Mouse (Mus musculus) myocyte (in vitro differentiated cells): ENCODE results near the gene Acot11. TPM values are rescaled to one million over a fixed set of nuclear protein-coding genes. Genes with fewer than 3 reads are reported as not detected.

Source experiments
- H3K27me3 ChIP-seq: one replicate; pipeline ENCODE4 v1.6.1; 2011; ENCODE audit not compliant: control insufficient read depth, insufficient read depth, insufficient read length
- H3K36me3 ChIP-seq: one replicate; pipeline ENCODE4 v1.6.1; 2011; ENCODE audit not compliant: control insufficient read depth, insufficient read depth
- H3K4me2 ChIP-seq: one replicate; pipeline ENCODE4 v1.6.1; 2011; ENCODE audit warnings: low read depth, control low read depth
- H3K4me3 ChIP-seq: one replicate; pipeline ENCODE4 v1.5.1; 2011; ENCODE audit warnings: mild to moderate bottlenecking, control low read depth, moderate library complexity
- H3K79me2 ChIP-seq: one replicate; pipeline ENCODE4 v1.6.1; 2011; ENCODE audit not compliant: control insufficient read depth, insufficient read depth
- H3ac ChIP-seq: one replicate; pipeline ENCODE4 v1.6.1; 2011; ENCODE audit not compliant: control insufficient read depth, insufficient read length
- CEBPB ChIP-seq: IDR thresholded peaks from 2 replicates; pipeline ENCODE4 v1.6.1; 2011; ENCODE audit warnings: mild to moderate bottlenecking, moderate library complexity; ENCODE audit not compliant: poor library complexity, insufficient read depth, severe bottlenecking
- E2F4 ChIP-seq: IDR thresholded peaks from one replicate; pipeline ENCODE4 v1.6.1; 2011; ENCODE audit warnings: mild to moderate bottlenecking, control low read depth, moderate library complexity; ENCODE audit not compliant: insufficient read depth
- MAX ChIP-seq: IDR thresholded peaks from one replicate; pipeline ENCODE4 v1.6.1; 2011; ENCODE audit warnings: low read depth, mild to moderate bottlenecking, control low read depth
- MYOD1 ChIP-seq, 3 experiments: IDR thresholded peaks; one replicate each; pipeline ENCODE4 v1.6.1; 2011; ENCODE audit warnings: control low read depth in 2 of 3, low read depth in 2 of 3, mild to moderate bottlenecking in 2 of 3, moderate library complexity in 1 of 3; ENCODE audit not compliant: insufficient read length in 2 of 3, control insufficient read depth in 1 of 3
- MYOG ChIP-seq, 3 experiments: IDR thresholded peaks; one replicate each; pipeline ENCODE4 v1.6.1; 2011; ENCODE audit warnings: control low read depth in 2 of 3, low read depth in 2 of 3, mild to moderate bottlenecking in 2 of 3; ENCODE audit not compliant: insufficient read length in 2 of 3, control insufficient read depth in 1 of 3, insufficient read depth in 1 of 3
- POLR2A ChIP-seq: IDR thresholded peaks from one replicate; pipeline ENCODE4 v1.6.1; 2011; ENCODE audit warnings: low read depth, mild to moderate bottlenecking, control low read depth, moderate library complexity; ENCODE audit not compliant: insufficient read length
- POLR2AphosphoS2 ChIP-seq: IDR thresholded peaks from one replicate; pipeline ENCODE4 v1.6.1; 2011; ENCODE audit warnings: low read depth, control low read depth; ENCODE audit not compliant: insufficient read length
- REST ChIP-seq: IDR thresholded peaks from one replicate; pipeline ENCODE4 v1.6.1; 2011; ENCODE audit warnings: mild to moderate bottlenecking, control low read depth, moderate library complexity; ENCODE audit not compliant: insufficient read depth, insufficient read length
- SRF ChIP-seq: IDR thresholded peaks from one replicate; pipeline ENCODE4 v1.6.1; 2011; ENCODE audit warnings: low read depth; ENCODE audit not compliant: control insufficient read depth, insufficient read length
- TCF12 ChIP-seq: IDR thresholded peaks from one replicate; pipeline ENCODE4 v1.6.1; 2011; ENCODE audit warnings: mild to moderate bottlenecking, control low read depth; ENCODE audit not compliant: poor library complexity, insufficient read depth, severe bottlenecking
- TCF3 ChIP-seq: IDR thresholded peaks from one replicate; pipeline ENCODE4 v1.6.1; 2011; ENCODE audit warnings: low read depth, control low read depth; ENCODE audit not compliant: insufficient read length
- USF1 ChIP-seq: IDR thresholded peaks from one replicate; pipeline ENCODE4 v1.6.1; 2011; ENCODE audit warnings: low read depth, mild to moderate bottlenecking, control low read depth, moderate library complexity
- polyA plus RNA-seq: library from polyadenylated mRNA; unstranded; fragments of >200 nt; fragmentation: generic; extraction: Trizol; gene quantifications from one replicate; pipeline ENCODE4 v1.2.1, GENCODE M21; 2012; ENCODE audit warnings: missing spikeins

The Acot11 gene
- polyA plus RNA-seq, result 1.9 TPM

DNA sequence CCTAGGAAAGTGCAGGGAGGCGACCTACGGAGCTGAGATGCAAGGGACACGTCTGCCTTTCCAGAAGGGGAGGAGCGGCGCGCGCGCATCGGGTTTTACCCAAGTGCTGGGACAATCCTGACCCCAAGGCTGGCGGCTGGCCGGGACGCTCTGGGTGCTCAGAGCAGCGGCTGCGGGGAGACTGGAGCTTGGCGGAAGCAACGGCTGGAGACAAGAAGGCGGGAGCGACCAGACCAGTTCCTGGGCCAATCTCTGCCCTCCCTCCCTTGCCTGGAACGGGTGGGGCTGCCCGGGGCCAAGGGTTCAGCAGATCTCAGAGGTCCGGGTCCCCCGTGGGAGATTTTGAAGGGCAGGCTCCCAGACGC, at the start of gene Acot11:
TSS of gene Acot11 (minus strand) at position 89 of the 365 bp plus-strand sequence.
- no peak within 1 kb of the TSS for H3K4me2 ChIP-seq

DNA sequence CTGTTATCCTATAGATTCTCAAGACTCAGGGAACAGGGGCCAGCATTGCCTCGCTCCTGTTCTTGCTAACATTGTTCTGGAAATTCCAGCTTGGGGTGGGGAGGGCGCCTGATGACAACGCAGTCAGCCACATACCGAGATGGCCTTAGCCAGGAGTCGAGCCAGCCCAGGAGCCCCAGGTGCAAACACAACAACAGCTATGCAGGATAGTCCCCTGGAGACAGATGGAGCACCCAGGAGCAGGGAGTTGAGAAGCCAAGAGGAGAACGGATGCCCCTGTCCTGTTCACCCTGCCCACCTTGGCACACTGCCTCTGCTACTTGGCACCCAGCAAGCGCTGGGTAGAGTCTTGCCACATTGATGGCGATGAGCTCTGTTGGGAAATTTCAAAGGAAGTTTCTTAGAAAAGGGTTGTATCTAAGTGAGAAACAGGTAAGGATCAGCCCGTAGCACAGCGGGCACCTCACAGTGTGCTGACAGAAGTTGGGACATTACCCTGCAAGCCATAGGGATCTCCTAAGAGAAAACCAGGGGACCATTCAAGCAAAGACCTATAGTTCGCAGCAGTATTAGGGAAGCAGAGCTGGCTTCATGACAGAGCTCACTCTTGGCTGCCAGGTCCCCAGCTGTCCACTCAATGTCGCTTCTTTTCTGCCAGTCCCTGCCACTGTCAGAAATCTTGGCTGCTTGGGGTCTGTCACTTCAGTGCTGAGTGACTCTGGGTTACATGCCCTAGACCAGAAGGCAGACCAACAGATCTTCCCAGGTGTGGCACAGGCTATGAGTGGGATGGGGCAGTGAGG, 43.7 kb upstream of the Acot11 start:
- Histone ChIP-seq H3ac (no peak overlapping the region), H3K4me2 (peak overlapping the region; percentile 65), H3K27me3 (no peaks in the 10 kb centered on the region), H3K36me3 (no peaks in the 10 kb centered on the region), H3K79me2 (no peaks in the 10 kb centered on the region), H3K4me3 (no peak overlapping the region)
- TF ChIP-seq MYOG (IDR thresholded peaks at IDR 0.05; ENCODE audit: control insufficient read depth in 1 of 3, insufficient read depth in 1 of 3, insufficient read length in 2 of 3, low read depth in 2 of 3), result peak in 2 of 3 experiments; percentile 15 to 29
- TF ChIP-seq E2F4, result no peak
- TF ChIP-seq MYOD1 (IDR thresholded peaks at IDR 0.05; ENCODE audit: control insufficient read depth in 1 of 3, insufficient read length in 2 of 3, low read depth in 2 of 3), result peak in 1 of 3 experiments; percentile 25

More for the DNA sequence above, at the start of gene Acot11:
- H3K27me3 ChIP-seq, result no peaks in the 10 kb centered on the region
- H3K36me3 ChIP-seq, result no peaks in the 10 kb centered on the region
- H3K79me2 ChIP-seq, result no peaks in the 10 kb centered on the region
- no peak within 1 kb of the TSS for H3ac ChIP-seq
- TF ChIP-seq TCF3 (no peak), MYOG (IDR thresholded peaks at IDR 0.05; ENCODE audit: control insufficient read depth in 1 of 3, insufficient read depth in 1 of 3, insufficient read length in 2 of 3, low read depth in 2 of 3) (no peak), MAX (no peak), TCF12 (no peak), CEBPB (no peak), POLR2A (no peak), POLR2AphosphoS2 (no peak), USF1 (no peak), MYOD1 (IDR thresholded peaks at IDR 0.05; ENCODE audit: control insufficient read depth in 1 of 3, insufficient read length in 2 of 3, low read depth in 2 of 3) (no peak), E2F4 (no peak), REST (no peak), SRF (no peak)
- no peak within 1 kb of the TSS for H3K4me3 ChIP-seq

DNA sequence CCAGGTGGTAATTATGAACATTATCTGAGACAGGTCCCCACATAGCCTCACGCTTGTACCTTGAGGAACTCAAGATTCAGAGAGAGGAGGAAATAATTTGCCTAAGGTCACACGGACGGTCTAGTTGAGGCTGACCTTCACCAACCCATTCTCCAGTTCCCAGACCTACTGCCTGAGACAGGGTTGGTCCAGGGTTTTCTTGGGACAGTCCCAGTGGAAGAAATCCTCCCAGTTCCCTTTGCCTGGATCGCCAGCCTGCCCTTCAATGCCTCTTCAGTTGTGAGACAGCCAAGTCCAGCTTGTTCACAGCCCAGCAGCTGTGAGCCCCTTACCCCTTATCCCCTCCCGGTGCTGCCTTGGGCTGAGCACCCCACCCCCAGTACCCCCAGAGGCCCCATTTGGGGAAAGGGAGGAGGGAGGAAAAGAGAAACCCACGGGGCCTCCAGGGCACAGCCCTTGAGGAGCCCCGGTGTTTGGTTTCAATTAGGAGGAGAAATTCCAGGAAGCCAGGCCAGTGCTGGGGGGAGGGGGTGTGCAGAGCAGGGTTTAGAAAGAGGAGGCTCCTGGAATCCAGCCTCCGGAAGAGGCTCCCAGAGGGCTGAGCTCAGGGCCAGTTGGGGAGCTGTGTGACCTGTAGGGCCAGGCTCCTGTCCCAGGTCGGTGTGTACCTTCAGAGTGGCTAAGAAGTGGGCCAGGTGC, 42.9 kb upstream of the Acot11 start:
- Histone ChIP-seq H3K4me3 (no peak overlapping the region), H3K36me3 (no peaks in the 10 kb centered on the region), H3K4me2 (peak overlapping the region; percentile 65), H3K79me2 (no peaks in the 10 kb centered on the region), H3K27me3 (no peaks in the 10 kb centered on the region), H3ac (no peak overlapping the region)
- TF ChIP-seq REST (no peak), CEBPB (no peak), USF1 (no peak), TCF3 (no peak), MYOG (IDR thresholded peaks at IDR 0.05; ENCODE audit: control insufficient read depth in 1 of 3, insufficient read depth in 1 of 3, insufficient read length in 2 of 3, low read depth in 2 of 3) (no peak)

DNA sequence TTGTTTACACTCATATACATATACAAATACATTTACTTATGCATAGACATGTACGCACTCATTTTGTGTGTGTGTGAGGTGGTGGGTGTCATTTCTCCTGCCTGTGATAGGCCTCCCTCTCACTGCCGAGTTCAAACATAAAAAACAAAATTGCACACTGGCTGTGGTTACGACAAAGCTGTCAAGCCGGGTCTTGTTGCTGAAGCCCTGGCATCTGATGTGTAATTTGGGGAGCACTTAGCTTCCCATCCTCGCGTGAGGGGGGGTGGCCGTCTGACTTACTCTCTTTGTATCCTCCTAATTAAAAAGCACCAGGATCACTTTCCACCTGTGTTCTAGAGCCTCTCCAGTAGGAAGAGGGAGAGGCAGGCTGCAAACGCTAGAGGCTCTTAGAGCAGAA, 37.8 kb upstream of the Acot11 start:
- Histone ChIP-seq H3K27me3 (no peaks in the 10 kb centered on the region), H3K36me3 (no peaks in the 10 kb centered on the region), H3ac (no peak overlapping the region), H3K4me3 (no peak overlapping the region), H3K79me2 (no peaks in the 10 kb centered on the region), H3K4me2 (no peak overlapping the region)
- TF ChIP-seq REST, result no peak
- TF ChIP-seq POLR2A, result no peak

DNA sequence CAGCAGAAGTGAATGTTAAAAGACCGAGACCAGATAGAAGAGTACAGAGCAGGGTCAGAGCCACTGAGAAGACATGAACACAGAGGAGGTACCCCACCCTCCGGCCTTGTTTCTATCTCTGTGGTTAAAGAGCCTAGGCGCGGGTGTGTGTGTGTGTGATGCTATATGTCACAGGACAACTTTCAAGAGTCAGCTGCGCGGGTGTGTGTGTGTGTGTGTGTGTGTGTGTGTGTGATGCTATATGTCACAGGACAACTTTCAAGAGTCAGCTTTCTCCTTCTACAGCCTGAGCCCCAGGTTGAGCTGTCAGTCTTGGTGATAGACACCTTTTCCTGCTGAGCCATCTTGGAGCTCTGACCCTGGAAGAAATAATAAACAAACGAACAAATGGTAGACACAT, 37.1 kb upstream of the Acot11 start:
- H3K27me3 ChIP-seq, result no peaks in the 10 kb centered on the region
- H3K79me2 ChIP-seq, result no peaks in the 10 kb centered on the region
- no peaks in the 10 kb centered on the region for H3K36me3 ChIP-seq
- H3K4me2 ChIP-seq, result no peak overlapping the region
- no peak for TF ChIP-seq POLR2A
- TF ChIP-seq POLR2AphosphoS2, result no peak
- no peak for TF ChIP-seq E2F4
- no peak for TF ChIP-seq MAX
- no peak for TF ChIP-seq REST
- no peak for TF ChIP-seq MYOD1 (IDR thresholded peaks at IDR 0.05; ENCODE audit: control insufficient read depth in 1 of 3, insufficient read length in 2 of 3, low read depth in 2 of 3)
- no peak for TF ChIP-seq CEBPB
- TF ChIP-seq TCF12, result no peak
- H3ac ChIP-seq, result no peak overlapping the region
- no peak overlapping the region for H3K4me3 ChIP-seq
